Mouse (Mus musculus) skeletal muscle tissue, adult 2 months (tissue): Measurements from ENCODE around the gene Magt1.
"Not testable (repeated sequence)": the region's sequence is repeated elsewhere in the genome, so short reads cannot be mapped to it uniquely, and the experiment has no call there.

ENCODE experiments used
- DNase-seq: peaks from one replicate; pipeline ENCODE4 v3.0.0-alpha.2; 2012; ENCODE audit warnings: low read depth, low spot score

The Magt1 gene

GRCm38 (mm10) chrX:106011465-106012159 lies at the start of gene Magt1:
TSS of gene Magt1 (minus strand) at chrX:106011906.
- DNase-seq: peak; percentile 92

GRCm38 (mm10) chrX:106048191-106048590 lies 36.5 kb upstream of the Magt1 start:
- no peak for DNase-seq

- no peak for DNase-seq
These were observed 34.2 kb upstream of the Magt1 start for GRCm38 (mm10) chrX:106045928-106046327.

GRCm38 (mm10) chrX:106045455-106045854 lies 33.7 kb upstream of the Magt1 start:
- DNase-seq: no peak

GRCm38 (mm10) chrX:106043863-106044617 lies 32.3 kb upstream of the Magt1 start:
- no peak for DNase-seq

- DNase-seq: no peak
These were observed 25.6 kb upstream of the Magt1 start for GRCm38 (mm10) chrX:106037185-106037752.

- DNase-seq: no peak
These were observed 24.0 kb upstream of the Magt1 start for GRCm38 (mm10) chrX:106035727-106036126.

GRCm38 (mm10) chrX:106031124-106031523 lies 19.4 kb upstream of the Magt1 start:
- DNase-seq: no peak

GRCm38 (mm10) chrX:106030176-106030575 lies 18.5 kb upstream of the Magt1 start:
- no peak for DNase-seq

GRCm38 (mm10) chrX:106027343-106027674 lies 15.6 kb upstream of the Magt1 start:
- no peak for DNase-seq

- DNase-seq: peak; percentile 88
These were observed 15.0 kb upstream of the Magt1 start, which contains the start of gene Atp7a for GRCm38 (mm10) chrX:106026418-106027342. TSS of gene Atp7a (plus strand) at chrX:106027276.

- no peak for DNase-seq
These were observed 5.8 kb upstream of the Magt1 start for GRCm38 (mm10) chrX:106017516-106017915.

GRCm38 (mm10) chrX:106017102-106017501 lies 5.4 kb upstream of the Magt1 start:
- DNase-seq: no peak

- DNase-seq: peak; percentile 89
These were observed 4.0 kb upstream of the Magt1 start, which contains the start of gene Cox7b for GRCm38 (mm10) chrX:106015571-106016322. TSS of gene Cox7b (plus strand) at chrX:106015700.

- DNase-seq: not testable (repeated sequence)
These were observed 3.2 kb upstream of the Magt1 start for GRCm38 (mm10) chrX:106014741-106015377.

- DNase-seq: peak; percentile 27
These were observed 1.5 kb upstream of the Magt1 start for GRCm38 (mm10) chrX:106013217-106013616.

GRCm38 (mm10) chrX:106012559-106012958 lies 853 bp upstream of the Magt1 start:
- DNase-seq: no peak

- no peak for DNase-seq
These were observed 944 bp downstream of the Magt1 start for GRCm38 (mm10) chrX:106010762-106011161.

- no peak for DNase-seq
These were observed 10.1 kb downstream of the Magt1 start for GRCm38 (mm10) chrX:106001605-106002004.

GRCm38 (mm10) chrX:105957091-105957490 lies 54.6 kb downstream of the Magt1 start:
- not testable (repeated sequence) for DNase-seq
